Mouse (Mus musculus) myocyte (in vitro differentiated cells): ENCODE results near the gene Gm10203.
A peak's percentile ranks its signal among the peaks of the same experiment; 100 is the strongest.

Experiments
- CEBPB ChIP-seq: IDR thresholded peaks from 2 replicates; pipeline ENCODE4 v1.6.1; 2011; ENCODE audit warnings: mild to moderate bottlenecking, moderate library complexity; ENCODE audit not compliant: poor library complexity, insufficient read depth, severe bottlenecking
- MAX ChIP-seq: IDR thresholded peaks from one replicate; pipeline ENCODE4 v1.6.1; 2011; ENCODE audit warnings: low read depth, mild to moderate bottlenecking, control low read depth
- MYOD1 ChIP-seq, 3 experiments: IDR thresholded peaks; one replicate each; pipeline ENCODE4 v1.6.1; 2011; ENCODE audit warnings: control low read depth in 2 of 3, low read depth in 2 of 3, mild to moderate bottlenecking in 2 of 3, moderate library complexity in 1 of 3; ENCODE audit not compliant: insufficient read length in 2 of 3, control insufficient read depth in 1 of 3
- MYOG ChIP-seq, 3 experiments: IDR thresholded peaks; one replicate each; pipeline ENCODE4 v1.6.1; 2011; ENCODE audit warnings: control low read depth in 2 of 3, low read depth in 2 of 3, mild to moderate bottlenecking in 2 of 3; ENCODE audit not compliant: insufficient read length in 2 of 3, control insufficient read depth in 1 of 3, insufficient read depth in 1 of 3
- POLR2A ChIP-seq: IDR thresholded peaks from one replicate; pipeline ENCODE4 v1.6.1; 2011; ENCODE audit warnings: low read depth, mild to moderate bottlenecking, control low read depth, moderate library complexity; ENCODE audit not compliant: insufficient read length
- POLR2AphosphoS2 ChIP-seq: IDR thresholded peaks from one replicate; pipeline ENCODE4 v1.6.1; 2011; ENCODE audit warnings: low read depth, control low read depth; ENCODE audit not compliant: insufficient read length
- SRF ChIP-seq: IDR thresholded peaks from one replicate; pipeline ENCODE4 v1.6.1; 2011; ENCODE audit warnings: low read depth; ENCODE audit not compliant: control insufficient read depth, insufficient read length
- TCF12 ChIP-seq: IDR thresholded peaks from one replicate; pipeline ENCODE4 v1.6.1; 2011; ENCODE audit warnings: mild to moderate bottlenecking, control low read depth; ENCODE audit not compliant: poor library complexity, insufficient read depth, severe bottlenecking
- TCF3 ChIP-seq: IDR thresholded peaks from one replicate; pipeline ENCODE4 v1.6.1; 2011; ENCODE audit warnings: low read depth, control low read depth; ENCODE audit not compliant: insufficient read length
- USF1 ChIP-seq: IDR thresholded peaks from one replicate; pipeline ENCODE4 v1.6.1; 2011; ENCODE audit warnings: low read depth, mild to moderate bottlenecking, control low read depth, moderate library complexity

GRCm38 (mm10) chr6:149141393-149142173 lies 11.6 kb downstream of the Gm10203 start:
- TF ChIP-seq POLR2A (no peak), MYOD1 (IDR thresholded peaks at IDR 0.05; ENCODE audit: control insufficient read depth in 1 of 3, insufficient read length in 2 of 3, low read depth in 2 of 3) (no peak), MAX (no peak), POLR2AphosphoS2 (no peak), TCF3 (no peak), USF1 (no peak), CEBPB (no peak), MYOG (IDR thresholded peaks at IDR 0.05; ENCODE audit: control insufficient read depth in 1 of 3, insufficient read depth in 1 of 3, insufficient read length in 2 of 3, low read depth in 2 of 3) (peak in 1 of 3 experiments; percentile 15), SRF (no peak), TCF12 (no peak)
